Mouse (Mus musculus) megakaryocyte, embryonic 14.5 days (primary cell): ENCODE results near the gene Gpr137.

ENCODE experiments used
- FLI1 ChIP-seq: IDR thresholded peaks from 2 replicates; pipeline ENCODE4 v1.6.1; 2012; ENCODE audit warnings: low read length, inconsistent platforms, mixed read lengths
- GATA1 ChIP-seq: IDR thresholded peaks from 3 replicates; pipeline ENCODE4 v1.6.1; 2012; ENCODE audit warnings: mixed read lengths, low read length, inconsistent platforms, borderline replicate concordance

DNA sequence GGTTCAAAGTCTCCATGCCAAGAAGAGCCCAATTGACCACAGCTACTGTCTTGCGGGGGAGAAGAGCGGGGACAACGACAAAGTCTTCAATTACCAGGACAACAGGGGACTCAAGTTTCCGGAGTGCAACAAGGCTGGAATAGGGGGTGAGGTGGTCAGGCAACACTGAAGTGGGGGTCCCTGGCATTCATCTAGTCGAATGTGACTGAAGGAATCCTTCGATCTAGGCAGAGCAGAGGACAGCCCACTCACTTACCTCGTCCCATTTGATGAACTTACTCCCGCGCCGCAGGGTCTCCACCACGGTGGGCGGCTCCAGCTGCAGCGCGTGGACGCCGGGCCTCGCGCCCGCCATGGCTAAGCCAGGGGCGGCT lies 27.0 kb upstream of the Gpr137 start:
- TF ChIP-seq GATA1 (no peak), FLI1 (no peak)
